Mouse (Mus musculus) kidney, postnatal 0 days (tissue): ENCODE data around the gene Ubald2. TPM values are rescaled to one million over a fixed set of nuclear protein-coding genes. Genes with fewer than 3 reads are reported as not detected.

Source experiments
- ATAC-seq: fragments of 200-750 bp; cut with Nextera tagmentation; replicated peaks from 2 replicates; pipeline ENCODE4 v1.8.0; 2017; ENCODE audit warnings: low read depth, moderate number of reproducible peaks, moderate TSS enrichment, moderate library complexity; ENCODE audit not compliant: low FRiP score
- DNase-seq: peaks from one replicate; pipeline ENCODE4 v3.0.0-alpha.2; 2016; ENCODE audit warnings: low spot score
- H3K27ac ChIP-seq: fragments of 300-500 bp; sonication (generic); 2 replicates; pipeline ENCODE4 v1.5.1; 2014; ENCODE audit warnings: mild to moderate bottlenecking
- H3K27me3 ChIP-seq: fragments of 300-500 bp; sonication (generic); 2 replicates; pipeline ENCODE4 v1.6.1; 2014; ENCODE audit warnings: low read length, mixed read lengths; ENCODE audit not compliant: insufficient read depth
- H3K36me3 ChIP-seq: fragments of 300-500 bp; sonication (generic); 2 replicates; pipeline ENCODE4 v1.6.1; 2014; ENCODE audit warnings: low read length, mixed read lengths; ENCODE audit not compliant: insufficient read depth
- H3K4me1 ChIP-seq: fragments of 300-500 bp; sonication (generic); replicated peaks from 2 replicates; pipeline ENCODE4 v1.6.1; 2014; ENCODE audit warnings: antibody characterized with exemption, low read length, mixed read lengths; ENCODE audit not compliant: insufficient read depth
- H3K4me2 ChIP-seq: fragments of 300-500 bp; sonication (generic); 2 replicates; pipeline ENCODE4 v1.6.1; 2014; ENCODE audit warnings: mild to moderate bottlenecking, low read length, moderate library complexity, mixed read lengths
- H3K4me3 ChIP-seq: fragments of 300-500 bp; sonication (generic); replicated peaks from 2 replicates; pipeline ENCODE4 v1.5.1; 2014; ENCODE audit warnings: low read depth, low read length
- H3K9ac ChIP-seq: fragments of 300-500 bp; sonication (generic); 2 replicates; pipeline ENCODE4 v1.6.1; 2014; ENCODE audit warnings: low read depth, low read length
- H3K9me3 ChIP-seq: fragments of 300-500 bp; sonication (generic); replicated peaks from 2 replicates; pipeline ENCODE4 v1.6.1; 2016; ENCODE audit warnings: low read length, inconsistent platforms, mixed read lengths
- CTCF ChIP-seq: IDR thresholded peaks from 2 replicates; pipeline ENCODE4 v1.5.1; 2016; ENCODE audit warnings: antibody characterized with exemption, low read depth, mild to moderate bottlenecking, moderate library complexity
- WGBS: fragments of 180-500 bp; shearing (Covaris S2); extraction: QIAGEN DNeasy Blood & Tissue Kit; methylation state at CpG from one replicate; pipeline ENCODE4 v1.1.7; 2014; 5-methylcytosine and 5-hydroxymethylcytosine counted together
- polyA plus RNA-seq: library from polyadenylated mRNA; unstranded; fragments of >200 nt; fragmentation: Nextera tagmentation; extraction: Ambion mirVana; gene quantifications from 2 replicates; pipeline ENCODE4 v1.2.1, GENCODE M21; 2015

Gene Ubald2
- polyA plus RNA-seq, 1 experiment from 2014 or later: 53.5 TPM

DNA sequence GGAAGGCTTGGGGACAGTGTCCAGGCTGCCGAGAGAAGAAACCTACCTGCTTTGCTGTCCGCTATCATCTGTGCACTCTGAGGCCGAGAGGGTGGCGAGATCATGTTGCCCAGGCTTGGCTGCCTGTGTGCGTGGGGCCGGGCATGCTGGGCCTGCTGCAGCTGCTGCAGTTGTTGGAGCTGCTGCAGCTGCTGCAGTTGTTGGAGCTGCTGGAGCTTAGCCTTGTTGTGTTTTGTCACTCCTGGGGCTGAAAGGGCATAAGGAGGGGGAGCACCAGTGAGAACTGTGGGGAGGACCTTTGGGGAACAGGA, 8.9 kb downstream of the Ubald2 start:
- 43% methylated on average over 6 of the region's 6 CpGs for WGBS
- peaks cover 6% of the 10 kb centered on the region; the same call in 1 of the 2 replicates for H3K4me1 ChIP-seq

DNA sequence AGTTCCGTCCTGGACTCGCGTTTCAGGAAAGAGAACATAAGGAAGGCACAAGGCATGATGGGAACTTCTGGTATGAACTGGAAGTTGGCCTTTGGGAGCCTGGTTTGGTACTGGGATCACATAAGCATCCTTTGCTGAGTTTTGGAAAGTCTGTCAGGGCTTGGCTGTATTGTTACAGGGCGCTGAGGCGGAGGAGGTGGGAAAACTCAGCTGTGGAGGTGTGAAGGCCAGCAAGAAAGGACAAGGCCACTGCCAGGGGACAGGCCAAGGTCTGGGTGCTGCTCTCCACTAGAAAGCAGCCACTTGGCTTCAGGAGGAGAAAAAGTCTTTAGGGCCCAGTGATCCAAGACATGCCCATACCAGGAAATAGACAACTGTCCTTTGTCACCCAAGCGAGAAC, 9.4 kb downstream of the Ubald2 start:
- Histone ChIP-seq H3K9me3 (no peaks in the 10 kb centered on the region), H3K9ac (no peak overlapping the region), H3K27me3 (no peaks in the 10 kb centered on the region), H3K36me3 (0 out of 2 replicates have a peak, but pooled peaks cover 8% of the 10 kb centered on the region), H3K4me2 (no peak overlapping the region), H3K4me1 (peaks cover 6% of the 10 kb centered on the region; the same call in 1 of the 2 replicates), H3K4me3 (no peak overlapping the region), H3K27ac (no peak overlapping the region)
- TF ChIP-seq CTCF: no peak
- whole genome bisulfite sequencing: 71% methylated on average over 6 of the region's 6 CpGs
- ATAC-seq (no peak), DNase-seq (no peak)

More for the DNA sequence above, 8.9 kb downstream of the Ubald2 start:
- ATAC-seq (no peak), DNase-seq (no peak)
- Histone ChIP-seq H3K9me3 (no peaks in the 10 kb centered on the region), H3K27ac (no peak overlapping the region), H3K27me3 (no peaks in the 10 kb centered on the region), H3K4me2 (no peak overlapping the region), H3K36me3 (0 out of 2 replicates have a peak, but pooled peaks cover 8% of the 10 kb centered on the region), H3K4me3 (no peak overlapping the region), H3K9ac (no peak overlapping the region)
- TF ChIP-seq CTCF: no peak

DNA sequence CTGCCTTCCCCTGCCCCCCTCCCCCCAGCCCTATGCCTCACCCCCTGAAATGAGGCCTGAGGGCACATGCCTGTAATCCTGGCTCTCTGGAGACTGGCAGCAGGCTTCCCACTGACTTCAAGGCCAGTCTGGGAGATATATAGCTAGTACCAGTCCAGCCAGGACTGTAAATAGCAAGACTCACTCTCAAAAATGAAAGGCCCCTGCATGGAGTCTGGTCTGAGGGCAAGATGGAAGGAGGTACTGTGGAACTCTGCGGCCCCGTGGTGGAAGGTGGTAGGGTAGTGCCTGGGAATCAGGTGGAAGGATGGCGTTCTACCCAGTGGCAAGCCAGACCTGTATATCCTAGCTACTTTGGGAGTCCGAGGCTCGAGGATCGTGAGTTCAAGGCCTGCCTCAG, 10.0 kb downstream of the Ubald2 start:
- H3K9ac ChIP-seq: no peak overlapping the region
- peaks cover 6% of the 10 kb centered on the region; the same call in 1 of the 2 replicates for H3K4me1 ChIP-seq
- 0 out of 2 replicates have a peak, but pooled peaks cover 8% of the 10 kb centered on the region for H3K36me3 ChIP-seq
- H3K4me2 ChIP-seq: no peak overlapping the region
- no peak overlapping the region for H3K27ac ChIP-seq
- DNase-seq (no peak), ATAC-seq (no peak)
- H3K4me3 ChIP-seq: no peak overlapping the region
- 92% methylated on average over 6 of the region's 6 CpGs for WGBS
- no peaks in the 10 kb centered on the region for H3K27me3 ChIP-seq
- no peak for TF ChIP-seq CTCF
- no peaks in the 10 kb centered on the region for H3K9me3 ChIP-seq

DNA sequence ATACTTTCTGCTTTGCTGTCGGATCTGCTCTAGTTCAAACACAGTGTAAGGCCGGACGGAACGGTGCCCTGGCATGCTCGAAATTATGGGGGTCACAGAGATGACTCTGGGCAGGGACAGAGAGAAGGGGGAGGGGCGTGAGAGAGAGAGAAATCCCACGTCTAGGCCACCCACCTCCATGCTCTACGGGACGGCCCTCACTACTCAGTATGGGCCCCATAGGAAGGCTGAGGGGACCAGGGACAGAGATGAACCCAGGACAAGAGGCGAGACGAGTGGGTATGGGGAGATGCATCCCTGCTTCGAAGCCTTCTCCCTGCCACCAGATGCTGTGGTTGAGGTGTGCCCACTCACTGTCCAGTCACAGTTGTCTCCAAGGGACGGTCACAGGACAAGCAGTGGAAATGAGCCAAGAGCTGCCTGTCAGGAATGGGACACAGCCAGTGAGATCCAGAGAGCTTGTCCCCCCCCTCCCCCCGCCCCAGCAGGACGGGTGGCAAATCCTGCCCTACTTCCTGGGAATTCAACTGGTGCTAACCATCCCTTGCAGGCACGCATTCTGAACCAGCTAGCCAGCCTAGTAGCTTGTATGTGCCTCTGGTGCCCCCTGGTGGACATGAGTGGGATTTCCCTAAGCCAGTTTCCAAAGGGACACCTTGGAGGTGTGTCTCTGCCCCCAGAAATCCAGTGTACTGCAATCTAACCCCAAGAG, 11.9 kb downstream of the Ubald2 start:
- Histone ChIP-seq H3K9me3 (peaks cover 2% of the 10 kb centered on the region; the same call in 1 of the 2 replicates), H3K4me2 (no peak overlapping the region), H3K36me3 (no peaks in the 10 kb centered on the region), H3K4me3 (no peak overlapping the region), H3K27me3 (no peaks in the 10 kb centered on the region), H3K4me1 (peaks cover 6% of the 10 kb centered on the region; the same call in 1 of the 2 replicates), H3K9ac (no peak overlapping the region), H3K27ac (no peak overlapping the region)
- ATAC-seq (peak; percentile 14), DNase-seq (peak; percentile 93)
- WGBS: 18% methylated on average over 16 of the region's 16 CpGs
- TF ChIP-seq CTCF: peak; percentile 99

DNA sequence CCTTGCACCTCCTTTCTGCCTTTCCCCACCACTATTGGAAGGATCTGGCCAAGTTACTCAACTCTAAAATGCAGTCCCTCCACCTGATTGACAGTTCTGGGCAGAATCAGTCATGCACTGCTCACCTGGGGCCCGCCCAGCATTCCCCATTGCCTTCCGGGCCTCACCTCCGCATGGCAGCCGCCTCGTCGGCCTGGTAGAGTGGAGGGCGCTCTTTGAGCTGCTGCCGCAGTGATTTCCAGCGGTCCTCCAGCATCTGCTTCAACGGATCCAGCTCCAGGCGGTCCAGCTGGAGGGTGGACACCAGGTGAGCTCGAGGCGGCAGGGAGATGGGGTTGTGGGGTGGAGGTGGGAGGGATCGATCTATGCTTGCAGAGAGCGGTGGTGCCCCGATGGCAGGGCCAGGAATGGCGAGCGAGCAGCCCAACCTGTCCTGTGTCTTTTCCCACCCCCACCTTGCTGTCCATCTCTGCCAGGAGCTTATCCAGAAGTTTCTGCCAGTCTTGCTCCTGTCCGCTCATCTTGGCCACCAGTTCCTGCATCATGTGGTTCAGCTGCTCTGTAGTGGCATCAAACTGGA, 12.5 kb downstream of the Ubald2 start:
- Histone ChIP-seq H3K4me2 (no peak overlapping the region), H3K36me3 (no peaks in the 10 kb centered on the region), H3K4me3 (no peak overlapping the region), H3K9me3 (peaks cover 4% of the 10 kb centered on the region; the same call in 1 of the 2 replicates), H3K27me3 (no peaks in the 10 kb centered on the region), H3K9ac (0 out of 2 replicates have a peak overlapping the region, but pooled peaks have one; percentile 44), H3K4me1 (peaks cover 6% of the 10 kb centered on the region; the same call in 1 of the 2 replicates), H3K27ac (no peak overlapping the region)
- DNase-seq: no peak
- peak; percentile 19; the same call in 1 of the 2 replicates for ATAC-seq
- no peak for TF ChIP-seq CTCF
- 20% methylated on average over 19 of the region's 19 CpGs for WGBS

DNA sequence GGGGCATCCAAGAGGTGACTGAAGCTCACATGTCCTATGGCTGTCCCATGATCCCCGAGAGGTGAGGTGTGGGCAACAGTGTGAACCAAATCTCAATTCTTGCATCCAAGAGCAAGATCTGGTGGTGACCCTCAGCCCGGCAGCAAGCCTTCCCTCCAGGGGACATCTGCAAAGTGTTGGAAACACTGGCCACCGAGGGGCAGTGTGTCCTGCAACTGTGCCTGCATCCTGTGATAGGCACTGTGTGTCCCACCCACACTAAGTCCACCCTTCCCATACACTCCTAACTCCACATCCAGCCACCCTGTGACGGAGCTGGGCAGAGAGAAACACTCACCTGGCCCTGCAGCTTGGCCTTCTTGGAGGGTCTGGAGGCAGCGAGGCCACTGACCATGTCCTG, 13.9 kb downstream of the Ubald2 start:
- Histone ChIP-seq H3K9me3 (peaks cover 4% of the 10 kb centered on the region; the same call in 1 of the 2 replicates), H3K27ac (no peak overlapping the region), H3K4me3 (no peak overlapping the region), H3K4me2 (no peak overlapping the region), H3K9ac (no peak overlapping the region), H3K4me1 (peaks cover 6% of the 10 kb centered on the region; the same call in 1 of the 2 replicates), H3K36me3 (no peaks in the 10 kb centered on the region), H3K27me3 (no peaks in the 10 kb centered on the region)
- WGBS: 69% methylated on average over 5 of the region's 5 CpGs
- ATAC-seq (no peak), DNase-seq (no peak)
- TF ChIP-seq CTCF: peak; percentile 53
